Mouse (Mus musculus) limb, embryonic 11.5 days (tissue): Measurements from ENCODE around the gene Gm10318. TPM values are rescaled to one million over a fixed set of nuclear protein-coding genes. Genes with fewer than 3 reads are reported as not detected.

Experiments
- ATAC-seq: fragments of 200-750 bp; cut with Nextera tagmentation; 2 replicates; pipeline ENCODE4 v1.8.0; 2017; ENCODE audit warnings: low read depth; ENCODE audit not compliant: insufficient number of reproducible peaks, low FRiP score, low TSS enrichment
- DNase-seq: peaks from one replicate; pipeline ENCODE4 v3.0.0-alpha.2; 2015; ENCODE audit warnings: low spot score
- H3K27ac ChIP-seq: fragments of 300-500 bp; sonication (generic); replicated peaks from 2 replicates; pipeline ENCODE4 v1.5.1; 2014; ENCODE audit warnings: low read depth, mild to moderate bottlenecking, low read length
- H3K27me3 ChIP-seq: fragments of 300-500 bp; sonication (generic); 2 replicates; pipeline ENCODE4 v1.6.1; 2014; ENCODE audit warnings: mild to moderate bottlenecking, low read length, mixed read lengths; ENCODE audit not compliant: control insufficient read depth, insufficient read depth
- H3K36me3 ChIP-seq: fragments of 300-500 bp; sonication (generic); 2 replicates; pipeline ENCODE4 v1.6.1; 2014; ENCODE audit warnings: mild to moderate bottlenecking, low read length, moderate library complexity, mixed read lengths; ENCODE audit not compliant: control insufficient read depth, insufficient read depth
- H3K4me1 ChIP-seq: fragments of 300-500 bp; sonication (generic); 2 replicates; pipeline ENCODE4 v1.6.1; 2014; ENCODE audit warnings: low read length, mixed read lengths; ENCODE audit not compliant: control insufficient read depth, insufficient read depth
- H3K4me2 ChIP-seq: fragments of 300-500 bp; sonication (generic); 2 replicates; pipeline ENCODE4 v1.6.1; 2014; ENCODE audit warnings: low read depth, mild to moderate bottlenecking, moderate library complexity; ENCODE audit not compliant: severe bottlenecking
- H3K4me3 ChIP-seq: fragments of 300-500 bp; sonication (generic); 2 replicates; pipeline ENCODE4 v1.5.1; 2014; ENCODE audit warnings: low read depth, low read length
- H3K9ac ChIP-seq: fragments of 300-500 bp; sonication (generic); 2 replicates; pipeline ENCODE4 v1.6.1; 2014; ENCODE audit warnings: mild to moderate bottlenecking, low read length
- H3K9me3 ChIP-seq: fragments of 300-500 bp; sonication (generic); 2 replicates; pipeline ENCODE4 v1.6.1; 2016; ENCODE audit warnings: low read length; ENCODE audit not compliant: control insufficient read depth
- WGBS: fragments of 180-500 bp; shearing (Covaris S2); extraction: QIAGEN DNeasy Blood & Tissue Kit; methylation state at CpG from one replicate; pipeline ENCODE4 v1.1.7; 2014; 5-methylcytosine and 5-hydroxymethylcytosine counted together
- polyA plus RNA-seq: library from polyadenylated mRNA; unstranded; fragments of >200 nt; fragmentation: Nextera tagmentation; extraction: Ambion mirVana; gene quantifications from 2 replicates; pipeline ENCODE4 v1.2.1, GENCODE M21; 2014

Gm10318 gene
- polyA plus RNA-seq = not detected in 2 replicates

GRCm38 (mm10) chr10:77852559-77852958 lies at the start of gene Gm10318:
TSS of gene Gm10318 (plus strand) at chr10:77852859.
- ATAC-seq (no peak), DNase-seq (no peak)
- Histone ChIP-seq H3K9me3 (no peaks in the 10 kb centered on the region), H3K4me2 (no peak within 1 kb of the TSS), H3K4me3 (no peak within 1 kb of the TSS), H3K27ac (no peak within 1 kb of the TSS), H3K9ac (no peak within 1 kb of the TSS), H3K4me1 (no peaks in the 10 kb centered on the region), H3K27me3 (no peaks in the 10 kb centered on the region), H3K36me3 (no peaks in the 10 kb centered on the region)
- 74% methylated on average over 9 of the region's 9 CpGs for WGBS

DNA sequence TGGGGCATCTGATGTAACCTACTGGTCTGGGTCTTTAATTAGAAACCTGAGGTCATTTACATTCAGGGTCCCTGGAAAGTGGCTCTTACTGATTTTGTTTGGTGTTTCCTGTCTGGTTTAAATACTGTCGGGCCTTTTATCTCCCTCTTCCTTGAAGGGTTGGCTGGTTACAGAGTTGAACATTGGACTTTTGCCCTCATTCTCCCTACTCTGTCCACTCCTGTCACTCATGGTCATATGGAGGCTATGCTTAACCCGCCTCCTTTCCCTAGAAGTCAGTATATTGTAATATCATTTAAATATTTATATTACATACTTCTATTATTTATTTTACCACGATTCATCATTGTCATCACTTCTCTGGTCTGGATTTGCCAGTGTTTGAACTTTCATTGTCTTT lies 48.6 kb upstream of the Gm10318 start:
- 82% methylated on average over 3 of the region's 3 CpGs for WGBS
- no peak for DNase-seq
- H3K9ac ChIP-seq = no peak overlapping the region
- H3K36me3 ChIP-seq = no peaks in the 10 kb centered on the region
- no peaks in the 10 kb centered on the region for H3K9me3 ChIP-seq
- no peak overlapping the region for H3K4me2 ChIP-seq
- no peaks in the 10 kb centered on the region for H3K27me3 ChIP-seq
- no peak overlapping the region for H3K4me3 ChIP-seq
- no peak overlapping the region for H3K27ac ChIP-seq
- ATAC-seq = no peak
- H3K4me1 ChIP-seq = no peaks in the 10 kb centered on the region

DNA sequence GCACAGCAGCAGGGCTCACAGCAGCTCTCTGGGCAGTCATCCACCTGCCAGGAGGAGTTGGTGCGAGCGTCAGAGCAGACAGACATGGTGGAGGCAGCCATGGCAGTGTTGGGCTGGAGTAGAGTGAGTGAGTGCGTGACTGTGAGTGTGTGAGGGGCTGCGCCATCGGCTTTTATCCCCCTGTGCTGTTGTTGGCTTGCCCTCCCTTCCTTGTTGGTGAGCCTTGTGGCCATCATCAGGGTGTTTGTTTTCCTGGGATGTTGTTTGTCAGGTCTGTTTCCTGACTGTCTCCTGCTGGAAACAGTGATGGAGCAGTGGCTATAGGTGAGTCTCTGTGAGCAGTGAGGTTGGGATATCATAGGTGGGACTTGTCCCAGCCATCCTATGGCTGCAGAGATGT lies 40.9 kb upstream of the Gm10318 start, which contains the start of gene Gm9507:
Gm9507 (minus strand) TSS at position 101 of the 400 bp plus-strand sequence.
- H3K27me3 ChIP-seq = no peaks in the 10 kb centered on the region
- no peaks in the 10 kb centered on the region for H3K4me1 ChIP-seq
- no peak within 1 kb of the TSS for H3K27ac ChIP-seq
- DNase-seq (no peak), ATAC-seq (no peak)
- 69% methylated on average over 5 of the region's 5 CpGs for WGBS
- H3K9me3 ChIP-seq = peaks cover 4% of the 10 kb centered on the region; the same call in 1 of the 2 replicates
- no peak within 1 kb of the TSS for H3K4me3 ChIP-seq
- H3K4me2 ChIP-seq = no peak within 1 kb of the TSS
- H3K9ac ChIP-seq = no peak within 1 kb of the TSS
- H3K36me3 ChIP-seq = no peaks in the 10 kb centered on the region

- H3K9ac ChIP-seq = no peak within 1 kb of the TSS
- H3K27me3 ChIP-seq = no peaks in the 10 kb centered on the region
- H3K4me2 ChIP-seq = no peak within 1 kb of the TSS
- no peak within 1 kb of the TSS for H3K27ac ChIP-seq
- 0 out of 2 replicates have a peak, but pooled peaks cover 4% of the 10 kb centered on the region for H3K4me1 ChIP-seq
- peaks cover 4% of the 10 kb centered on the region; the same call in 1 of the 2 replicates for H3K9me3 ChIP-seq
- ATAC-seq = no peak
- H3K36me3 ChIP-seq = no peaks in the 10 kb centered on the region
- 55% methylated on average over 4 of the region's 4 CpGs for WGBS
- DNase-seq = no peak
- H3K4me3 ChIP-seq = no peak within 1 kb of the TSS
Measured at GRCm38 (mm10) chr10:77814382-77814781, 38.3 kb upstream of the Gm10318 start, which contains the start of gene Gm2696. TSS of gene Gm2696 (plus strand) at chr10:77814682.

- Histone ChIP-seq H3K27me3 (no peaks in the 10 kb centered on the region), H3K4me3 (no peak overlapping the region), H3K9me3 (no peaks in the 10 kb centered on the region), H3K9ac (no peak overlapping the region), H3K4me1 (0 out of 2 replicates have a peak, but pooled peaks cover 4% of the 10 kb centered on the region), H3K27ac (no peak overlapping the region), H3K36me3 (no peaks in the 10 kb centered on the region), H3K4me2 (no peak overlapping the region)
- ATAC-seq = no peak
- DNase-seq = peak; percentile 66
- 28% methylated on average over 5 of the region's 5 CpGs for WGBS
Measured at GRCm38 (mm10) chr10:77815514-77815913, 37.1 kb upstream of the Gm10318 start.

GRCm38 (mm10) chr10:77818523-77818922 lies 34.1 kb upstream of the Gm10318 start:
- Histone ChIP-seq H3K9me3 (no peaks in the 10 kb centered on the region), H3K36me3 (no peaks in the 10 kb centered on the region), H3K27ac (no peak overlapping the region), H3K4me1 (0 out of 2 replicates have a peak, but pooled peaks cover 4% of the 10 kb centered on the region), H3K4me3 (no peak overlapping the region), H3K4me2 (no peak overlapping the region), H3K27me3 (no peaks in the 10 kb centered on the region), H3K9ac (no peak overlapping the region)
- DNase-seq = no peak
- ATAC-seq = no peak
- WGBS = 89% methylated on average over 4 of the region's 4 CpGs

DNA sequence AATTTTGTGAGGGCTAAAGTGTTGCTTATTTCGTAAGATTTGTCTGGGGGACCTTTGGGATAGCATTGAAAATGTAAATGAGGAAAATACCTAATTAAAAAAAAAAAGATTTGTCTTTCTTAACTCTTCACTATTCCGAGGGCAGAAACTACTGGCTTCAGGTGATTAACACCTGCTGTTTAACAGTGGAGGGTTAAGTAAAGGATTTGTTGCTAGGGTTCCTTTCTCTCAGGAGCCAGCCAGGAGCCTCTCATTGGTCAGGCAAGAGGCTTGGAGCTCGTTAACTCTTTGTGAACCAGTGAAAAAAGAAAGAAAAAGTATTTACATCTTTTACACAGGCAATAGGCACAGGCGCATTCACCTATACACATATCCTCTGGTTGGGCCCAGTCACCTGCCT lies 33.5 kb upstream of the Gm10318 start:
- no peak overlapping the region for H3K4me3 ChIP-seq
- DNase-seq = no peak
- H3K4me1 ChIP-seq = 0 out of 2 replicates have a peak, but pooled peaks cover 4% of the 10 kb centered on the region
- 44% methylated on average over 4 of the region's 4 CpGs for WGBS
- no peaks in the 10 kb centered on the region for H3K27me3 ChIP-seq
- no peak overlapping the region for H3K4me2 ChIP-seq
- H3K9me3 ChIP-seq = no peaks in the 10 kb centered on the region
- no peak overlapping the region for H3K9ac ChIP-seq
- H3K36me3 ChIP-seq = no peaks in the 10 kb centered on the region
- ATAC-seq = no peak
- H3K27ac ChIP-seq = no peak overlapping the region

- Histone ChIP-seq H3K4me3 (no peak within 1 kb of the TSS), H3K27ac (no peak within 1 kb of the TSS), H3K4me2 (no peak within 1 kb of the TSS), H3K4me1 (0 out of 2 replicates have a peak, but pooled peaks cover 2% of the 10 kb centered on the region), H3K36me3 (no peaks in the 10 kb centered on the region), H3K9ac (no peak within 1 kb of the TSS), H3K9me3 (no peaks in the 10 kb centered on the region), H3K27me3 (no peaks in the 10 kb centered on the region)
- no peak for ATAC-seq
- DNase-seq = no peak
- 77% methylated on average over 6 of the region's 6 CpGs for WGBS
Measured at GRCm38 (mm10) chr10:77826951-77827350, 25.7 kb upstream of the Gm10318 start, which contains the start of gene Krtap10-4. TSS of gene Krtap10-4 (minus strand) at chr10:77827095.

GRCm38 (mm10) chr10:77835647-77836046 lies 17.0 kb upstream of the Gm10318 start, which contains the start of gene Krtap10-10:
TSS of gene Krtap10-10 (plus strand) at chr10:77835947.
- Histone ChIP-seq H3K4me3 (no peak within 1 kb of the TSS), H3K9me3 (no peaks in the 10 kb centered on the region), H3K4me2 (no peak within 1 kb of the TSS), H3K27me3 (no peaks in the 10 kb centered on the region), H3K27ac (no peak within 1 kb of the TSS), H3K9ac (no peak within 1 kb of the TSS), H3K4me1 (no peaks in the 10 kb centered on the region), H3K36me3 (no peaks in the 10 kb centered on the region; the same call in 1 of the 2 replicates)
- 74% methylated on average over 9 of the region's 9 CpGs for WGBS
- ATAC-seq = no peak
- DNase-seq = no peak
